Mouse (Mus musculus): ENCODE results near the gene Ripor3. TPM values are rescaled to one million over a fixed set of nuclear protein-coding genes. Genes with fewer than 3 reads are reported as not detected.
A peak's percentile ranks its signal among the peaks of the same experiment; 100 is the strongest.

The Ripor3 gene
- polyA plus RNA-seq, 1 experiment: 0.94 TPM

DNA sequence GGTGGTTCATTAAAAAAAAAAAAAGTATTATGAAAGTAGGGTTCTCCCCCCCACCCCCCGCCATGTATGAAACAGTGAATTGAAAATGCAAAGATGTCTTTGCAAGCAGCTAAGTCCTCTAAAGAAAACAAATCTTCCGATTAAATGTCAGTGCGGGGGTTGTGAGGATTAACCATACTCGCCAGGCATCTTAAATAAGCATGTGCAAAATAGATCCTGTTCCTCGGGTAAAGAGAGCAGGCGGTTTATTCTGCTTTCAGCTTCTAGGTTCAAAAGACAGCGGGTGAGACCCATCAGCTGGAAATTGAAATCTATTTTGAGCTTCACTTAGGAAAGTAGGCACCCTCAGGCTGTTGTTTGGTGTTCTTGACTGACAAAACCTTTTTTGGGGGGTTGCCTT lies 77.0 kb downstream of the Ripor3 start:
- H3ac ChIP-seq (ENCODE audit: control insufficient read depth, insufficient read length): peak overlapping the region; percentile 75
- peak overlapping the region; percentile 98 for H3K4me2 ChIP-seq (ENCODE audit: low read depth)
- H3K4me3 ChIP-seq: peak overlapping the region; percentile 81
- H3K79me2 ChIP-seq (ENCODE audit: control insufficient read depth, insufficient read depth): peaks cover 59% of the 10 kb centered on the region
- no peaks in the 10 kb centered on the region for H3K36me3 ChIP-seq (ENCODE audit: control insufficient read depth, insufficient read depth)
- TF ChIP-seq SRF (IDR thresholded peaks at IDR 0.05; ENCODE audit: control insufficient read depth, insufficient read length, low read depth): no peak
- TF ChIP-seq MYOD1 (IDR thresholded peaks at IDR 0.05; ENCODE audit: control insufficient read depth in 1 of 3, insufficient read length in 2 of 3, low read depth in 2 of 3): no peak
- no peak for TF ChIP-seq POLR2A (IDR thresholded peaks at IDR 0.05; ENCODE audit: insufficient read length, low read depth)
- TF ChIP-seq MAX (IDR thresholded peaks at IDR 0.05; ENCODE audit: low read depth): no peak
- no peak for TF ChIP-seq CEBPB (IDR thresholded peaks at IDR 0.05; ENCODE audit: insufficient read depth, poor library complexity, severe bottlenecking)
- TF ChIP-seq POLR2AphosphoS2 (IDR thresholded peaks at IDR 0.05; ENCODE audit: insufficient read length, low read depth): no peak
- no peak for TF ChIP-seq USF1 (IDR thresholded peaks at IDR 0.05; ENCODE audit: low read depth)
- TF ChIP-seq E2F4 (IDR thresholded peaks at IDR 0.05; ENCODE audit: insufficient read depth): no peak
- no peak for TF ChIP-seq TCF12 (IDR thresholded peaks at IDR 0.05; ENCODE audit: insufficient read depth, poor library complexity, severe bottlenecking)
- no peak for TF ChIP-seq MYOG (IDR thresholded peaks at IDR 0.05; ENCODE audit: control insufficient read depth in 1 of 3, insufficient read depth in 1 of 3, insufficient read length in 2 of 3, low read depth in 2 of 3)
- TF ChIP-seq REST (IDR thresholded peaks at IDR 0.05; ENCODE audit: insufficient read depth, insufficient read length): no peak
- TF ChIP-seq TCF3 (IDR thresholded peaks at IDR 0.05; ENCODE audit: insufficient read length, low read depth): no peak
- no peaks in the 10 kb centered on the region for H3K27me3 ChIP-seq (ENCODE audit: control insufficient read depth, insufficient read depth, insufficient read length)

DNA sequence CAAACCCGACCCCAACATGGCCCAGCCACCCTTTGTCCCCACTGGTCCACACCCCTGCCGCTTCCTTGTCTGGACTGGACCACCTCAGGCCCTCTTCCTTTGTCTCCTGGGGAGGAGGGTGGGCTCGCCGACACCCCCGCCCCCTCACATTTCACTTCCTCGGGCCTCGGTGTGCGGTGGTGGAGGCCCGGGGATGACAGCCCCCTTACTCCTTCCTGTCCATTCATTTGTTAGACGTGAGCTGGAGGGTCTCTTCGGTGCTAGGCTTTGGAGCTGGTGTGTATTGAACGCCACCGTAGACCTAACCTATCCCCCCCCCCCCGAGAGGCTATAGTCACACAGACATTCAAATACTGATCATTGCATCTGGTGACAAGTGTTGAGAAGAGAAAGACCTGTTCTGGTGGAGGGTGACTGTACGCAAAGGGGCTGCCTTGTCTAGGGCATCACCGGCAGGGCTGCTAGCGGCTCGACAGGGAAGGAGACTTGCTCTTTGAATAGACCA lies 77.6 kb downstream of the Ripor3 start:
- no peaks in the 10 kb centered on the region for H3K27me3 ChIP-seq (ENCODE audit: control insufficient read depth, insufficient read depth, insufficient read length)
- H3K4me2 ChIP-seq (ENCODE audit: low read depth): peak overlapping the region; percentile 98
- TF ChIP-seq MYOG (IDR thresholded peaks at IDR 0.05; ENCODE audit: control insufficient read depth in 1 of 3, insufficient read depth in 1 of 3, insufficient read length in 2 of 3, low read depth in 2 of 3): no peak
- TF ChIP-seq MYOD1 (IDR thresholded peaks at IDR 0.05; ENCODE audit: control insufficient read depth in 1 of 3, insufficient read length in 2 of 3, low read depth in 2 of 3): no peak
- H3K36me3 ChIP-seq (ENCODE audit: control insufficient read depth, insufficient read depth): no peaks in the 10 kb centered on the region
- H3ac ChIP-seq (ENCODE audit: control insufficient read depth, insufficient read length): peak overlapping the region; percentile 75
- H3K4me3 ChIP-seq: peak overlapping the region; percentile 81
- H3K79me2 ChIP-seq (ENCODE audit: control insufficient read depth, insufficient read depth): peaks cover 53% of the 10 kb centered on the region

- peaks cover 47% of the 10 kb centered on the region for H3K79me2 ChIP-seq (ENCODE audit: control insufficient read depth, insufficient read depth)
Measured at GRCm38 (mm10) chr2:167931985-167932726, 78.3 kb downstream of the Ripor3 start, which contains the start of gene Ptpn1. TSS of gene Ptpn1 (plus strand) at chr2:167932057.

GRCm38 (mm10) chr2:167930975-167931374 lies 79.4 kb downstream of the Ripor3 start:
- Histone ChIP-seq H3K79me2 (ENCODE audit: control insufficient read depth, insufficient read depth) (peaks cover 35% of the 10 kb centered on the region), H3K4me3 (peak overlapping the region; percentile 81), H3K4me2 (ENCODE audit: low read depth) (peak overlapping the region; percentile 86), H3ac (ENCODE audit: control insufficient read depth, insufficient read length) (no peak overlapping the region), H3K27me3 (ENCODE audit: control insufficient read depth, insufficient read depth, insufficient read length) (no peaks in the 10 kb centered on the region), H3K36me3 (ENCODE audit: control insufficient read depth, insufficient read depth) (no peaks in the 10 kb centered on the region)
- TF ChIP-seq TCF12 (IDR thresholded peaks at IDR 0.05; ENCODE audit: insufficient read depth, poor library complexity, severe bottlenecking): no peak
- no peak for TF ChIP-seq MYOG (IDR thresholded peaks at IDR 0.05; ENCODE audit: control insufficient read depth in 1 of 3, insufficient read depth in 1 of 3, insufficient read length in 2 of 3, low read depth in 2 of 3)
- TF ChIP-seq POLR2A (IDR thresholded peaks at IDR 0.05; ENCODE audit: insufficient read length, low read depth): no peak
- no peak for TF ChIP-seq CEBPB (IDR thresholded peaks at IDR 0.05; ENCODE audit: insufficient read depth, poor library complexity, severe bottlenecking)
- no peak for TF ChIP-seq E2F4 (IDR thresholded peaks at IDR 0.05; ENCODE audit: insufficient read depth)
- no peak for TF ChIP-seq USF1 (IDR thresholded peaks at IDR 0.05; ENCODE audit: low read depth)
- TF ChIP-seq SRF (IDR thresholded peaks at IDR 0.05; ENCODE audit: control insufficient read depth, insufficient read length, low read depth): no peak
- TF ChIP-seq REST (IDR thresholded peaks at IDR 0.05; ENCODE audit: insufficient read depth, insufficient read length): no peak

More at GRCm38 (mm10) chr2:167931985-167932726, 78.3 kb downstream of the Ripor3 start, which contains the start of gene Ptpn1:
- TF ChIP-seq MYOD1 (IDR thresholded peaks at IDR 0.05; ENCODE audit: control insufficient read depth in 1 of 3, insufficient read length in 2 of 3, low read depth in 2 of 3): peak in 1 of 3 experiments; percentile 30
- peak; percentile 79 for TF ChIP-seq POLR2AphosphoS2 (IDR thresholded peaks at IDR 0.05; ENCODE audit: insufficient read length, low read depth)
- TF ChIP-seq USF1 (IDR thresholded peaks at IDR 0.05; ENCODE audit: low read depth): no peak
- no peak for TF ChIP-seq SRF (IDR thresholded peaks at IDR 0.05; ENCODE audit: control insufficient read depth, insufficient read length, low read depth)
- TF ChIP-seq MYOG (IDR thresholded peaks at IDR 0.05; ENCODE audit: control insufficient read depth in 1 of 3, insufficient read depth in 1 of 3, insufficient read length in 2 of 3, low read depth in 2 of 3): peak in 1 of 3 experiments; percentile 33
- TF ChIP-seq TCF3 (IDR thresholded peaks at IDR 0.05; ENCODE audit: insufficient read length, low read depth): no peak
- peak; percentile 96 for TF ChIP-seq POLR2A (IDR thresholded peaks at IDR 0.05; ENCODE audit: insufficient read length, low read depth)
- Histone ChIP-seq H3K4me2 (ENCODE audit: low read depth) (peak within 1 kb of the TSS; percentile 98), H3ac (ENCODE audit: control insufficient read depth, insufficient read length) (peak within 1 kb of the TSS; percentile 75), H3K4me3 (peak within 1 kb of the TSS; percentile 81), H3K27me3 (ENCODE audit: control insufficient read depth, insufficient read depth, insufficient read length) (no peaks in the 10 kb centered on the region), H3K36me3 (ENCODE audit: control insufficient read depth, insufficient read depth) (no peaks in the 10 kb centered on the region)

Other genes with a start within 250 kb of the Ripor3 start
- 45.0 TPM for gene Ptpn1, start 78.6 kb downstream of the Ripor3 start, polyA plus RNA-seq (2012; fragmentation: generic; extraction: Trizol)
- 0.11 TPM for gene Pard6b, start 70.4 kb upstream of the Ripor3 start, polyA plus RNA-seq (2012; fragmentation: generic; extraction: Trizol)
- gene Adnp, start 196.5 kb upstream of the Ripor3 start, polyA plus RNA-seq (2012; fragmentation: generic; extraction: Trizol): 8.2 TPM
- gene Gm20716, start 219.7 kb upstream of the Ripor3 start, polyA plus RNA-seq (2012; fragmentation: generic; extraction: Trizol): 24.4 TPM
- 39.3 TPM for gene Dpm1, start 220.0 kb upstream of the Ripor3 start, polyA plus RNA-seq (2012; fragmentation: generic; extraction: Trizol)
- gene Mocs3, start 220.0 kb upstream of the Ripor3 start, polyA plus RNA-seq (2012; fragmentation: generic; extraction: Trizol): 11.4 TPM